Mouse (Mus musculus) heart, postnatal 0 days (tissue): Measurements from ENCODE around the gene B3glct. TPM values are rescaled to one million over a fixed set of nuclear protein-coding genes. Genes with fewer than 3 reads are reported as not detected.

Experiments
- ATAC-seq: fragments of 200-750 bp; cut with Nextera tagmentation; 2 replicates; pipeline ENCODE4 v1.8.0; 2017; ENCODE audit warnings: low read depth, moderate number of reproducible peaks, moderate library complexity; ENCODE audit not compliant: insufficient read depth
- DNase-seq: peaks from one replicate; pipeline ENCODE4 v3.0.0-alpha.2; 2016; ENCODE audit warnings: low spot score
- H3K27ac ChIP-seq: fragments of 300-500 bp; sonication (generic); 2 replicates; pipeline ENCODE4 v1.5.1; 2014; ENCODE audit warnings: low read depth, mild to moderate bottlenecking
- H3K27me3 ChIP-seq: fragments of 300-500 bp; sonication (generic); 2 replicates; pipeline ENCODE4 v1.6.1; 2014; ENCODE audit warnings: low read length, mixed read lengths; ENCODE audit not compliant: control insufficient read depth, insufficient read depth
- H3K36me3 ChIP-seq: fragments of 300-500 bp; sonication (generic); replicated peaks from 2 replicates; pipeline ENCODE4 v1.6.1; 2014; ENCODE audit warnings: low read length, mixed read lengths; ENCODE audit not compliant: control insufficient read depth, insufficient read depth
- H3K4me1 ChIP-seq: fragments of 300-500 bp; sonication (generic); 2 replicates; pipeline ENCODE4 v1.6.1; 2014; ENCODE audit warnings: antibody characterized with exemption; ENCODE audit not compliant: control insufficient read depth, insufficient read depth
- H3K4me2 ChIP-seq: fragments of 300-500 bp; sonication (generic); 2 replicates; pipeline ENCODE4 v1.6.1; 2014; ENCODE audit warnings: low read depth, mild to moderate bottlenecking, low read length, moderate library complexity
- H3K4me3 ChIP-seq: fragments of 300-500 bp; sonication (generic); 2 replicates; pipeline ENCODE4 v1.5.1; 2014; ENCODE audit warnings: low read depth, low read length
- H3K9ac ChIP-seq: fragments of 300-500 bp; sonication (generic); replicated peaks from 2 replicates; pipeline ENCODE4 v1.6.1; 2014; ENCODE audit warnings: low read depth, low read length, mixed read lengths
- H3K9me3 ChIP-seq: fragments of 300-500 bp; sonication (generic); replicated peaks from 2 replicates; pipeline ENCODE4 v1.6.1; 2016; ENCODE audit warnings: low read length; ENCODE audit not compliant: control insufficient read depth
- CTCF ChIP-seq: IDR thresholded peaks from 2 replicates; pipeline ENCODE4 v1.5.1; 2016; ENCODE audit warnings: antibody characterized with exemption, control low read depth, low read depth
- EP300 ChIP-seq: IDR thresholded peaks from 2 replicates; pipeline ENCODE4 v1.6.1; 2016; ENCODE audit warnings: antibody characterized with exemption, low read depth
- WGBS: fragments of 180-500 bp; shearing (Covaris S2); extraction: QIAGEN DNeasy Blood & Tissue Kit; methylation state at CpG from one replicate; pipeline ENCODE4 v1.1.7; 2014; 5-methylcytosine and 5-hydroxymethylcytosine counted together
- polyA plus RNA-seq: library from polyadenylated mRNA; unstranded; fragments of >200 nt; fragmentation: Nextera tagmentation; extraction: Ambion mirVana; gene quantifications from 2 replicates; pipeline ENCODE4 v1.2.1, GENCODE M21; 2015
- total RNA-seq: library from RNA; depleted of rRNA; stranded (reverse); fragments of >200 nt; gene quantifications from 2 replicates; pipeline ENCODE4 v1.2.3, GENCODE M21; 2014; ENCODE audit warnings: low replicate concordance

B3glct gene
- total and polyA plus RNA-seq, 2 experiments from 2014 or later = 5.7 to 12.2 TPM

GRCm38 (mm10) chr5:149641277-149641892 is 36.6 kb upstream of the B3glct start:
- Histone ChIP-seq H3K9ac (no peak overlapping the region), H3K4me3 (no peak overlapping the region), H3K4me1 (no peaks in the 10 kb centered on the region), H3K4me2 (no peak overlapping the region), H3K36me3 (no peaks in the 10 kb centered on the region), H3K9me3 (no peaks in the 10 kb centered on the region), H3K27me3 (no peaks in the 10 kb centered on the region), H3K27ac (no peak overlapping the region)
- DNase-seq = no peak
- no peak for ATAC-seq
- TF ChIP-seq CTCF (no peak), EP300 (no peak)
- 72% methylated on average over 8 of the region's 8 CpGs for WGBS

GRCm38 (mm10) chr5:149642366-149642765 is 35.7 kb upstream of the B3glct start:
- TF ChIP-seq CTCF (peak; percentile 55), EP300 (no peak)
- WGBS = 47% methylated on average over 6 of the region's 6 CpGs

GRCm38 (mm10) chr5:149642783-149643509 is 35.1 kb upstream of the B3glct start:
- WGBS = 83% methylated on average over 11 of the region's 11 CpGs
- H3K27me3 ChIP-seq = no peaks in the 10 kb centered on the region
- no peak for ATAC-seq

More at GRCm38 (mm10) chr5:149642366-149642765, 35.7 kb upstream of the B3glct start:
- no peaks in the 10 kb centered on the region for H3K4me1 ChIP-seq
- H3K9ac ChIP-seq = no peak overlapping the region
- no peak overlapping the region for H3K4me2 ChIP-seq
- no peaks in the 10 kb centered on the region for H3K9me3 ChIP-seq
- H3K4me3 ChIP-seq = no peak overlapping the region
- no peaks in the 10 kb centered on the region for H3K27me3 ChIP-seq
- ATAC-seq (peak; percentile 62; the same call in 1 of the 2 replicates), DNase-seq (peak; percentile 12)
- no peaks in the 10 kb centered on the region for H3K36me3 ChIP-seq
- no peak overlapping the region for H3K27ac ChIP-seq

GRCm38 (mm10) chr5:149647367-149648115 is 30.5 kb upstream of the B3glct start:
- no peak overlapping the region for H3K9ac ChIP-seq
- H3K27me3 ChIP-seq = no peaks in the 10 kb centered on the region
- DNase-seq (peak; percentile 10), ATAC-seq (peak; percentile 53; the same call in 1 of the 2 replicates)
- no peak overlapping the region for H3K27ac ChIP-seq
- H3K4me3 ChIP-seq = no peak overlapping the region
- H3K9me3 ChIP-seq = no peaks in the 10 kb centered on the region
- H3K4me2 ChIP-seq = no peak overlapping the region
- H3K4me1 ChIP-seq = peaks cover 13% of the 10 kb centered on the region
- H3K36me3 ChIP-seq = no peaks in the 10 kb centered on the region
- TF ChIP-seq EP300 (no peak), CTCF (peak; percentile 40)
- 67% methylated on average over 8 of the region's 8 CpGs for WGBS

More at GRCm38 (mm10) chr5:149642783-149643509, 35.1 kb upstream of the B3glct start:
- H3K4me2 ChIP-seq = no peak overlapping the region
- TF ChIP-seq CTCF (no peak), EP300 (no peak)
- no peaks in the 10 kb centered on the region for H3K36me3 ChIP-seq
- H3K27ac ChIP-seq = no peak overlapping the region
- H3K9me3 ChIP-seq = no peaks in the 10 kb centered on the region
- H3K4me3 ChIP-seq = no peak overlapping the region
- H3K4me1 ChIP-seq = 0 out of 2 replicates have a peak, but pooled peaks cover under 1% of the 10 kb centered on the region
- no peak for DNase-seq
- H3K9ac ChIP-seq = no peak overlapping the region

- Histone ChIP-seq H3K9ac (no peak overlapping the region), H3K4me2 (no peak overlapping the region), H3K27ac (no peak overlapping the region), H3K4me1 (peaks cover 13% of the 10 kb centered on the region), H3K27me3 (no peaks in the 10 kb centered on the region), H3K9me3 (no peaks in the 10 kb centered on the region), H3K36me3 (no peaks in the 10 kb centered on the region), H3K4me3 (no peak overlapping the region)
- peak; percentile 13 for DNase-seq
- TF ChIP-seq EP300 (0 out of 2 replicates have a peak, but pooled peaks have one; percentile 48), CTCF (no peak)
- ATAC-seq = peak; percentile 68
- WGBS = 21% methylated on average over 4 of the region's 4 CpGs
Measured at GRCm38 (mm10) chr5:149648196-149648595, 29.8 kb upstream of the B3glct start.
